Mouse (Mus musculus) heart, embryonic 10.5 days (tissue): Measurements from ENCODE around the gene Marveld1. TPM values are rescaled to one million over a fixed set of nuclear protein-coding genes. Genes with fewer than 3 reads are reported as not detected.

Experiments
- DNase-seq: peaks from one replicate; pipeline ENCODE4 v3.0.0-alpha.2; 2017; ENCODE audit warnings: low spot score
- H3K27ac ChIP-seq: fragments of 300-500 bp; sonication (generic); 2 replicates; pipeline ENCODE4 v1.5.1; 2016; ENCODE audit warnings: mild to moderate bottlenecking
- H3K27me3 ChIP-seq: fragments of 300-500 bp; sonication (generic); 2 replicates; pipeline ENCODE4 v1.6.1; 2016; ENCODE audit warnings: mild to moderate bottlenecking; ENCODE audit not compliant: poor library complexity, insufficient read depth, severe bottlenecking
- H3K36me3 ChIP-seq: fragments of 300-500 bp; sonication (generic); 2 replicates; pipeline ENCODE4 v1.6.1; 2016; ENCODE audit warnings: mild to moderate bottlenecking, moderate library complexity
- H3K4me1 ChIP-seq: fragments of 300-500 bp; sonication (generic); 2 replicates; pipeline ENCODE4 v1.6.1; 2016; ENCODE audit warnings: mild to moderate bottlenecking
- H3K4me3 ChIP-seq: fragments of 300-500 bp; sonication (generic); 2 replicates; pipeline ENCODE4 v1.5.1; 2016; ENCODE audit warnings: mild to moderate bottlenecking, moderate library complexity
- H3K9me3 ChIP-seq: fragments of 300-500 bp; sonication (generic); 2 replicates; pipeline ENCODE4 v1.6.1; 2016; ENCODE audit warnings: mild to moderate bottlenecking, moderate library complexity
- WGBS: fragments of 180-500 bp; shearing (Covaris S2); methylation state at CpG from one replicate; pipeline ENCODE4 v1.1.7; 2016; 5-methylcytosine and 5-hydroxymethylcytosine counted together
- polyA plus RNA-seq: library from polyadenylated mRNA; unstranded; fragments of >200 nt; fragmentation: Nextera tagmentation; extraction: Ambion mirVana; gene quantifications from 2 replicates; pipeline ENCODE4 v1.2.1, GENCODE M21; 2016

Gene Marveld1
- polyA plus RNA-seq, 1 experiment from 2014 or later, result 6.5 TPM

- WGBS, result 70% methylated on average over 4 of the region's 4 CpGs
- Histone ChIP-seq H3K4me1 (peaks cover 38% of the 10 kb centered on the region), H3K27ac (no peak overlapping the region), H3K36me3 (0 out of 2 replicates have a peak, but pooled peaks cover 9% of the 10 kb centered on the region), H3K4me3 (no peak overlapping the region), H3K9me3 (no peaks in the 10 kb centered on the region), H3K27me3 (peaks cover 43% of the 10 kb centered on the region)
- no peak for DNase-seq
These were observed 49.9 kb downstream of the Marveld1 start for GRCm38 (mm10) chr19:42197066-42197465.

- WGBS, result 43% methylated on average over 11 of the region's 11 CpGs
- Histone ChIP-seq H3K4me3 (no peak overlapping the region), H3K27ac (no peak overlapping the region), H3K4me1 (peaks cover 42% of the 10 kb centered on the region), H3K27me3 (peaks cover 52% of the 10 kb centered on the region), H3K9me3 (no peaks in the 10 kb centered on the region), H3K36me3 (0 out of 2 replicates have a peak, but pooled peaks cover 5% of the 10 kb centered on the region)
- DNase-seq, result no peak
These were observed 50.8 kb downstream of the Marveld1 start for GRCm38 (mm10) chr19:42198026-42198425.

Other genes with a start within 250 kb of the Marveld1 start
- 1,222 and 1,272 TPM in 2 replicates for gene Pgam1, start 235.5 kb upstream of the Marveld1 start, polyA plus RNA-seq
- gene Exosc1, start 214.0 kb upstream of the Marveld1 start, polyA plus RNA-seq, result 60.1 and 78.1 TPM in 2 replicates
- 73.4 and 78.9 TPM in 2 replicates for gene Zdhhc16, start 213.9 kb upstream of the Marveld1 start, polyA plus RNA-seq
- 25.4 and 27.0 TPM in 2 replicates for gene Mms19, start 166.2 kb upstream of the Marveld1 start, polyA plus RNA-seq
- gene Ubtd1, start 165.6 kb upstream of the Marveld1 start, polyA plus RNA-seq, result 12.4 and 14.0 TPM in 2 replicates
- gene Ankrd2, start 111.4 kb upstream of the Marveld1 start, polyA plus RNA-seq, result not detected in 2 replicates
- gene Hoga1, start 101.8 kb upstream of the Marveld1 start, polyA plus RNA-seq, result 0.85 and 1.6 TPM in 2 replicates
- gene 4933411K16Rik, start 95.2 kb upstream of the Marveld1 start, polyA plus RNA-seq, result 0.15 TPM in 1 of 2 replicates, not detected in the other
- gene Morn4, start 61.0 kb upstream of the Marveld1 start, polyA plus RNA-seq, result 18.8 and 22.0 TPM in 2 replicates
- 18.9 and 23.1 TPM in 2 replicates for gene Pi4k2a, start 56.9 kb upstream of the Marveld1 start, polyA plus RNA-seq
- gene Avpi1, start 18.3 kb upstream of the Marveld1 start, polyA plus RNA-seq, result 29.0 and 32.7 TPM in 2 replicates
- gene Zfyve27, start 16.6 kb downstream of the Marveld1 start, polyA plus RNA-seq, result 23.9 and 27.8 TPM in 2 replicates
- gene Sfrp5, start 54.9 kb downstream of the Marveld1 start, polyA plus RNA-seq, result 7.9 and 18.6 TPM in 2 replicates
- 0.06 and 0.11 TPM in 2 replicates for gene Golga7b, start 100.2 kb downstream of the Marveld1 start, polyA plus RNA-seq